Mouse (Mus musculus): ENCODE measurements around the gene Glod5.

Gene Glod5

DNA sequence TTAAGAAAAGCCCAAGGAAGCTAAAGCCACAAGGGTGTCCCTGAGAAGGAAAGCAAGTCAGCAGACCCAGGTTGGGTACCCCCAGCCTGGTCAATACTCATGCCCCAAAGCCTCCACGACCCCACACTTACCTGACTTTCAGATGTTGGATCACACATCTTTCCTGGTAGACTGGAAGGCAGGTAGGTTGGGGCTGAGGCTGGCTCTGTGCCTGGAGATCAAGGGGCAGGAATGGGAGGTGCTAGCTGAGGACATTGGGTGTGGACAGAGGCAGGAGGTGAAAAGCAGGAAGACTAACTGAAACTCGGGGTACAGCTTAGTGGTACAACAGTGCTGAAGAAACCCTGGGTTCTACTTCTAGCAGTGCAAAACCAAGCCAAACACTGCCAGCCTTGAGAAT, at the start of gene Glod5:
Gene Glod5 (minus strand): TSS at position 207 of the 400 bp plus-strand sequence.
- DNase-seq (ENCODE audit: low read depth, low spot score) = no peak

DNA sequence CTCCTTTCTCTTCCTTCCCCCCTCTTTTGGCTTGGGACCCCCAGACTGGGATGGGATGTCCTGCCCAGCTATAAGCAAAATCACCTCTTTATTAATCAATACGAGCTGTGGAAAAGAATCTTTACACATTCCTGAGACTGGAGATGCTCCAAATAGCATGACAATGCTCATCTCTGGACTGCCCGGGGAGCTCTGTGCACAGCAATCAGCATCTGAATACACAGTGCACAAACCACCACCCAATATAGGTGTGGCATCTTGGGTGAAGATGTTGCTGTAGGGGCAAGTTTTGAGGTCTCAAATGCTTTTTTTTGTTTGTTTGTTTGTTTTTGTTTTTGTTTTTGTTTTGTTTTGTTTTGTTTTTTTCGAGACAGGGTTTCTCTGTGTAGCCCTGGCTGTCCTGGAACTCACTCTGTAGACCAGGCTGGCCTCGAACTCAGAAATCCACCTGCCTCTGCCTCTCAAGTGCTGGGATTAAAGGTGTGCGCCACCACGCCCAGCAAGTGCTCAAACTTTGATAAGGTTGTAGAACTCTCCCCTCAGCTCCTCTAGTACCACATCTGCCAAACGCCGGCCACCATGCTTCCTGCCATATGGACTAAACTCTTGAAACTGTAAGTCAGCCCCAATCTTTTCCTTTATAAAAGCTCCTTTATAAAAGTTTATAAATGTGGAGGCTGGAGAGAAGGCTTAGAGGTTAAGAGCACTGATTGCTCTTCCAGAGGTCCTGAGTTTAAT, 32.9 kb upstream of the Glod5 start:
- DNase-seq (ENCODE audit: low read depth, low spot score) = peak; percentile 84

DNA sequence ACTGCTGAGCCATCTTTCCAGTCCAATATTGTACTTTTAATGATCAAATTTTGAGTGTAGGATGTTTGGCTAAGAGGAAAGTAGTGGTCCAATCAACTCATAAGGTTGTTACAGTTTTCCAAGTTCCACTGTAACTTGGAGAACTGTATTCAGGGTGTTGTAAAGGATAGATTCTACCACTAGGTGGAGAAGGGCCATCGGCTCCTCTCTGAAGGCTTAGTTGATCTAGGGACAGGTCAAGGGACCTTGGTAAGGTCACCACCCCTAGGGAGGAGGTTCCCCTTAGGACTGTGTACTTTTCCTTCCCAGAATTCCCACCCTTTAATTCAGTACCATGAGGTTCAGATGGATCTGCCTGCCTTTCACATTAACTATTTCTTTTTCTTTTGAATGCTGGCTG, 14.7 kb upstream of the Glod5 start:
- DNase-seq (ENCODE audit: low read depth, low spot score) = peak; percentile 70

DNA sequence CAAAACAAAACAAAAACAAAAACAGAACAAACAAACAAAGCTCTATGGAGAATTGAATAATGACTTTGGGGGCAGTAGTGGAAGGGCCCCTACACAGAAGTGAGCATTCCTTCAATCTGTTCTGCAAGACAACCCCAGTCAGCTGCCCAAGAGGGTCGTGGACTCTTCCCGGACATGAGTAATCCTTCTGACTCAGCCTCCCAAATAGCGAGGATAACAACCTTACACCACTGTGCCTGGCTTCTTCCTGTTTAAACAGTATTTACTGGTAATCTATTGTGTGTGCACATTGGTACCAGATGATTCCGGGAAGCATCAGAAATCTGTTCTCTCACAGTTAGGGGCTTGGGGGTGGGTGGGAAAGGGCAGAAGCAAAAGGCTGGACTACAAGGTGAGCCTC, 8.5 kb upstream of the Glod5 start:
- DNase-seq (ENCODE audit: low read depth, low spot score) = no peak

DNA sequence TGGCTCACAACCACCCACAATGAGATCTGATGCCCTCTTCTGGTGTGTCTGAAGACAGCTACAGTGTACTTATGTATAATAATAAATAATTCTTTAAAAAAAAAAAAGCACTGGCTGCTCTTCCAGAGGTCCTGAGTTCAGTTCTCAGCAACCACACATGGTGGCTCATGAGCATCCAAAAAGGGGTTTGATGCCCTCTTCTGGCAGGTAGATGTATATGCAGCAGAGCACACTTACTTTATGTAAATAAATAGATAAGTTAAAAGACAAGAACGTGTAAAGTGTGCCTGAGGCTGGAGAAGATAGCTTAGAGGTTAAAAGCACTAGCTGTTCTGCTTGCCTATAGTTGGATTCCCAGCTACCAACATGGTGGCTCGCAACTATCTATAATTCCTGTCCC, 6.5 kb upstream of the Glod5 start:
- peak; percentile 51 for DNase-seq (ENCODE audit: low read depth, low spot score)

DNA sequence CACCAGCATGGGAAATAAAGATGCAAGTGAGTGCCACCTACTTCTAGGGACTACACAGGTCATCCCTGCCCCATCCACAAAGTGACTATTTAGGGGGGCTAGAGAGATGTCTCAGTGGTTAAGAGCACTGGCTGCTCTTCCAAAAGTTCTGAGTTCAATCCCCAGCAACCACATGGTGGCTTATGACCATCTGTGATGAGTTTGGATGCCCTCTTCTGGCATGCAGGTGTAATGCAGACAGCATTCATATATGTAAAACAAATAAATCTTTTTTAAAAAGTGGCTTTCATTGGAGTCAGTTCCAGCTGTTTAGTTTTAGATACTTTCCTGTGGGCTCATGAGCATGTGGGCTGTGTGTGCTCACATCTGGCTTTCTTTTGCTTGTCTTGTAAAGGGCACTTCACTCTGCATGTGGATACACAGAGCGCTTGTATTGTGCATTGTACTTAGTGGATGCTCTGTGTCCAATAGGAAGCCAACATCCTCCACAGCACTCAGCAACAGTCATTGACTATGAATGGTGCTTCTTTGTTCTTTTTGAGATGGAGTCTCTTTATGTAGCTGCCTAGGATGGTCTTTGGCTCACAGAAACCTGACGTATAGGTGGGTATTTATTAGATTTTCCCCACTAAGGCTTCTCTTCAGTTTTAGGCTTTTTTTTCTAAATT, 2.0 kb upstream of the Glod5 start:
- peak; percentile 76 for DNase-seq (ENCODE audit: low read depth, low spot score)

DNA sequence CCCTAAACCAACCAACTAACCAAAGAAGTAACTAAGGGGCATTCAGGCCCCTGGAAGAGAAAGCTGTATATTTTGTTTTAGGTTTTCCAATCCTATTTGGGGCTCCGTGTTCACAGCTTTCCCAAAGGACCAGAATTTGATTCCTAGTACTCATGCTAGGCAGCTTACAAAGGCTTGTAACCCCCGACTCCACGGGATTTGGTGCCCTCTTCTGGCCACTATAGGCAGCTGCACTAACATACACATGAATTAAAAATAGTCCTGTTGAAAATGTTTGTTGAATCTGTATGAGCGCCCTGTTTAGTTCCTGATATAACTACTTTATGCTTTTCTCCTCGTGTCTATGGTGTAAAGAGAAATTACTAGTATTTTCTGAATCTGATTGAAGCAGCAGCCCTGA, 1.1 kb downstream of the Glod5 start:
- peak; percentile 67 for DNase-seq (ENCODE audit: low read depth, low spot score)

DNA sequence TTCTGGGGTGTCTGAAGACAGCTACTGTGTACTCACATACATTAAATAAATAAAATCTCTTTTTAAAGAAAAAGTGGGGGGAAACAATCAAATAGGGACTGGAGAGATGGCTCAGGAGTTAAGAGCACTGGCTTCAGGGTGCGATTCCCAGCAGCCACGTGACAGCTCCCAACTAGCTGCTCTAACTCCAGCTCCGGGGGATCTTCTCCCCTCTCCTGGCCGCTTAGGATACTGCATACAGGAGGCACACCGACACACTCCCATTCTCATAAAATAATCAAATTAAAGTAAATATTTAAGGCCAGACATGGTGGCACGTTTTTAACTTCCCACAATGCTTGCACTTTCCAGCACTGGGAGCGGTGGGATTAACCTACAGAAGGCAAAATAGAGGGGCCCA, 2.6 kb downstream of the Glod5 start:
- DNase-seq (ENCODE audit: low read depth, low spot score) = peak; percentile 70

DNA sequence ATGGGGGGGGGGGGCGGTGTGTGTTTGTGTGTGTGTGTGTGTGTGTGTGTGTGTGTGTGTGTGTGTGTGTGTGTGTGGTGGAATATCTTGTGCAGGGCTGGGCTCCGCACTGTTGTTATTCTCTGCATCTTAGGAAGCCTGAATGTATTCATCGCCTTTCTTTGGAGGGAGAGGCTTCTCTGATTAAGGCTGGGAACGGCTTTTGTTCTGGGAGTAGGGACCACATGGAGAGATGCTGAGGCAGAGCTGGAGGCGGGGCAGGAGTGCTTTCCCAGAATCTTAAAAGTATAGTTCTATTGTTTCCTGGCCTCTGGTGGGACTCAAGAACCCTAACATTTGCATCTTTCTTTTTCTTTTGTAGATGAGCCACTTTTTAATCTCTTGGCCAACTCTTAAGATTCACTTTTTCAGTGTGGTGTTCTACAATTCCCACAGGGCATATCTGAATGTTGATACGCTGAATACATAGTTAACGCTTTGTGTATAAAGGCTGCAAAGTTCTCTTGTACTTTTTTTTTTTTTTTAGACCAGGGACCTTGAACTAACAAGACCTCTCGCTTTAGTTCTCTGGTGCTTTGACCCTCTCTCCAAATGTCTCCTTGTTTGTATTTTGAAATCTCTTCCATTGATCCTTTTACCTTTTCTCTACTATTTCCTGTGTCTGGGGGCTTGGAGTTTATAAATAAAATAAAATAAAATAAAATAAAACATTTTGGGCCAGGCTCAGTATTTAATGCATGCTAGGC, 4.5 kb downstream of the Glod5 start:
- peak; percentile 83 for DNase-seq (ENCODE audit: low read depth, low spot score)

DNA sequence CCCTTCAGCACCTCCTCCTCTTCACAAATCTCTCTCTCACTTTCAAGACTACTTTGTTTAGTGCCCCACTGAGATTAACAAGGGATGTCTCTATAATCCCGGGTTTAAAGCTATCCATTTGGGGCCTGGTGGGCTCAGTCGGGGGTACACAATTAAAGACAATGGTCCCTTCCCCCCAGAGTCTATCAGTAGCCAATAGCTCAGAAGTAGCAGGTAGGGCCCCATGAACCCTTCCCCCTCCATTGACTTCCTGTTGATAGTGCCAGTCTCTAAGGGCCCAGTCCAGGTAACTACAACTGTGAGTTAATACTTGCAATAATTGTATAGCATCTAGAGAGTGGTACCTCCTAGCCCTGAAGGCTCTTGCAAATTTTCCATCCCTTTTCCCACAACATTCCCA, 5.1 kb downstream of the Glod5 start:
- DNase-seq (ENCODE audit: low read depth, low spot score) = no peak

DNA sequence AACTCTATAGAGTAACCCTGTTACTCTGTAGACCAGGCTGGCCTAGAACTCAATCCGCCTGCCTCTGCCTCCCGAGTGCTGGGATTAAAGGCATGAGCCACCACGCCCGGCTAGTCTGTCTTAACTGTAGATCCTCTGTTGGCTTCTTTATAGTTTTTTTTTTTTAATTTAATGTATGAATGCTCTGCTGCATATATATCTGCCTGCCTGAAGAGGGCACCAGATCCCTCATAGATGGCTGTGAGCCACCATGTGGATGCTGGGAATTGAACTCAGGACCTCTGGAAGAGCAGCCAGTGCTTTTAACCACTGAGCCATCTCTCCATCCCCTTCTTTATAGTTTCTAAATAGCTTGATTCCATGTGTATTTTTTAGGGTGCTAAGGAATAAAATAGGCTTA, 8.9 kb downstream of the Glod5 start:
- peak; percentile 30 for DNase-seq (ENCODE audit: low read depth, low spot score)

DNA sequence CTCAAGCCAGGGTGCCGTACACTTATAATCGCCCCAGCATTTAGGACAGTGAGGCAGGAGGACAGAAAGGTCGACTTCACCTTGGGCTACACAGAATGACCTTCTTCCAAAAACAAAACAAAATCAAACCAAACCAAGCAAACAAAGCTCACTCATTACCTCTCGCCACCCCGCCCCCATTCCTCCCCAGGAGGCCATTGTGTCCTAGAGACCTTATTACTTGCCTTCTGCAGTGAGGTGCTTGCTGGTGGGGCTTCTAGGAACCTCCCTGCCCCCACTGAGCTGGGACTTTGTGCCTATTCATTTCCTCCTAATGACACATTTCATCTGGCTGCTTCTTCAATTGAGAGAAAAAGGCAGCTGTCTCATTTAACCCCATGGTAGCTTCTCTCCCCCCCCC, 9.7 kb downstream of the Glod5 start:
- DNase-seq (ENCODE audit: low read depth, low spot score) = peak; percentile 92

DNA sequence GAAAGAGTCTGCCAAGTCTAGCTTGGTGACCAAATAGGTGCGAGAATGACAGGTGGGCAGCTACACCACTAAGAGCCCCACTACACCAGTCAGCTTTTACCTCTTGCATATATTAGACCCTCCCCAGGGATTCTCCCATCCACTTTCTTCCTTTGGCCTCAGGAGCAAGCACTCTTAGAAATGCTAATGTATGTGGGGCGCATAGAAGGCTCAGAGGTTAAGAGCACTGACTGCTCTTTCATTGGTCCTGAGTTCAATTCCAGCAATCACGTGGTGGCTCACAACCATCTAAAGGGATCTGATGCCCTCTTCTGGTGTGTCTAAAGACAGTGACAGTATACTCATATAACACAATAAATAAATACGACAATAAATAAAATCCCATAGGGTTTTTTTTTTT, 15.3 kb downstream of the Glod5 start:
- DNase-seq (ENCODE audit: low read depth, low spot score) = peak; percentile 78

DNA sequence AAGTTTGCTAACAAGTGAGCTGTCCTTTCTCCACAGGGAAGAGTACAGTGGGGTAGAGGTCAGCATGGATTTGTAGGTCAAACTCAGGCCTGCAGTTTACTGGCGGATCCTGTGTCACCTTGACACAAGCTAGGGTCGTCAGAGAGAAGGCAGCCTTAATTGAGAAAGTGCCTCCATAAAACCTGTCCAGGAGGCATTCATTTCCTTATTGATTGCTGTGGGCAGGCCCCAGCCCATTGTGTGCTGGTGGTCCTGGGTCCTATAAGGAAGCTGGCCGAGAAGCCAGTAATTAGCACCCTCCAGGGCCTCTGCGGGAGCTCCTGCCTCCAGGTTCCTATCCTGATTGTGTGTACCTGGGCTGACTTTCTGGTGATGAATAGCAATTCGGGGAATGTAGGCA, 16.3 kb downstream of the Glod5 start:
- DNase-seq (ENCODE audit: low read depth, low spot score) = peak; percentile 82

DNA sequence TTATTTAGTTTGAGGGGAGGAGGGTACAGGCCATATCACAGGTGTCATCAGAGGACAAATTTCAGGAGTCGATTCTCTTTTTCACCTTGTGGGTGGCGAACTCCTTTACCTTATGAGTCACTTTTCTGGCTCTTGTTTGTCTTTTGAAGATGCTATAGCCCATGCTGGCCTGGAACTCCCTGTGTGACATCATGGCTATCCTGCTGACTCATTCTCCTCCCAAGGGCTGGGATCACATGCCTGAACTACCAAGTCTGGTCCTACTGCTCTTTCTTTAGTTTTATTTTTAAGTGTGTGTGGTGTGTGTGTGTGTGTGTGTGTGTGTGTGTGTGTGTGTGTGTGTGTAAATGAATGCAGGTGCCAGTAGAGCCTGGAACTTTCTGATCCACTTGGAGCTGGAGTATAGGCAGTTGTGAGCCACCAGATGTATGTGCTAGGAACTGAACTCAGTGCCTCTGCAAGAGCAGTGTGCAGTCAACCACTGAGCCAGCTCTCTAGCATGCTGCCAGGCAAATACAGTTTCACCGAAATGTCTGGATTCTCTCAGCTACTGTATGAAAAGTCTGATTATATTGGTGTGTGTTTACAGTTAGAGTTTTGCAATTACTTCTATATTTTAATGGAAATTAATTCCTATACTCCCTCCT, 17.6 kb downstream of the Glod5 start:
- no peak for DNase-seq (ENCODE audit: low read depth, low spot score)

DNA sequence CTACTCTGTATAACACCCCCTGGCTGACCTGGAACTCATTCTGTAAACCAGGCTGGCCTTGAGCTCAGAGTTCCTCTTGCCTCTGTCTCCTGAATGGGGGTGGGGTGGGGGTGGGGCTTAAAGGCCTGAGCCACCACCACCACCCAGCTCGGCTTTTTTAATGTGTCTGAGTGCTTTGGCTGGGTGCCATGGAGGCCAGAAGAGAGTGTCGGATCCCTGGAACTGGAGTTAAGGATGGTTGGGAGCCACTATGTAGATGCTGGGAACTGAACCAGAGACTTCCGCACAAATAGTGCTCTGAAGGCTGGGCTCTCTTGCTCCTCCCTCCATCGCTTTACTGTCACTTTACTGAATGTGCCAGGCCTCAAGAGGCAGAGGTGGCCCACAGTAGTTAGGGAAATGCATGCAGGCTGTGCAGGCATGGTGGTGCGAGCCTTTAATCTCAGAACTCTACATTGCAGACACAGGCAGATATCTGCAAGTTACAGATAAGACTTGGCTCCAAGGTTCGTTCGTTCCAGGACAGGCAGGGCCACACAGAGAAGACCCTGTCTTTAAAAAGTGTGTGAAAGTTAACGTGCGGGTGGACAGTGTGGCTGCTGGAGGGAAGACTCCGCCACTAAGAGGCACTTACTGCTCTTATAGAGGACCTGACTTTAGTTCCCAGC, 25.1 kb downstream of the Glod5 start:
- DNase-seq (ENCODE audit: low read depth, low spot score) = peak; percentile 83

DNA sequence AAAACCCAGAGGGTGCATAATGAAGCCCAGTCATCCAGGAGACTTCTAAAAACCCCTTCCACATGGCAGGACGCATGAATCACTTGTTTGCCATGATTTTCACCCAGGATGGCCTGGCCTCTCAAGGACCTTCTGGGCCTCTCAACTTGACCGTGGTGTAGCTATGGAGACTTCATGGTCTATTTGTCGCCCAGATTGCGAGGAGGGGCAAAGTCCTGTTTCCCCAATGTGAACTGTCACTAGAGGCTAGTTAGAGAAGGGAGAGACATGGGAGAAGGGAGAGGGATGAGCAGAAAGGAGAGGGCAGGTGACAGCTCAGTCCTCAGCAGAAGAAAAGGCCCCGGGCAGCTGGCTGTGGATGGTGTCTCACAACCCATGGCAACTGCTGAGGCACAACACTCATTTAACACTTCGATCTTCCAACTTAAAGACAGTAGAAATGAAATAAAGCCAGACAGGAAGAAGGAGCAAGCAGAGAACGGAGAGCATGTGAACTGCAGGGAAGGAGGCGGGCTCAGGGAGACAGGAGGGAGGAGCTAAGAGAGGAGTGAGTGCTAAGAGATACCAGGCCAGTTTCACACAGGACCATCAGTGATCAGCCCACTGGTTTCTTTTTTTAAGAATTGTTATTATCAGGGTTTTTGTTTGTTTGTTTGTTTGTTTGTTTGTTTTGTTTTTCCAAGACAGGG, 25.8 kb downstream of the Glod5 start:
- peak; percentile 68 for DNase-seq (ENCODE audit: low read depth, low spot score)

DNA sequence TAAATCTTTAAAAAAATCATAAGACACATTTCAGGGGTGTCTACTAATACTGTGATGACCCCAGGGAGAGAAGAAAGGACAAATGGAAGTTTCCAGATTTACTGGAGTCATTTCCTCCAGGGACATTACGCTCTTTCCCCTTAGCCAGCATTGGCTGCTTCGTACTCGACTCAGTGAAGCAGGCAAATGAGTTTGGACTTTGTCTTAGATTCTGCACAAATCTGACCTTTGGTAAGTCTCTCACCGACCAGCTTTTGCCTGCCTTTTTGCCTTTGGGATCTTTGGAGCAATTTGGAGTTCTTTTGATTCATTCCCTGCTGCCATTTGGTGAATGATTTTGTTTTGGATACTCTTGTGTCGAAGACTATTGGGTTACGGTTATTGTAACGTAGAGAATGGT, 36.9 kb downstream of the Glod5 start:
- no peak for DNase-seq (ENCODE audit: low read depth, low spot score)

DNA sequence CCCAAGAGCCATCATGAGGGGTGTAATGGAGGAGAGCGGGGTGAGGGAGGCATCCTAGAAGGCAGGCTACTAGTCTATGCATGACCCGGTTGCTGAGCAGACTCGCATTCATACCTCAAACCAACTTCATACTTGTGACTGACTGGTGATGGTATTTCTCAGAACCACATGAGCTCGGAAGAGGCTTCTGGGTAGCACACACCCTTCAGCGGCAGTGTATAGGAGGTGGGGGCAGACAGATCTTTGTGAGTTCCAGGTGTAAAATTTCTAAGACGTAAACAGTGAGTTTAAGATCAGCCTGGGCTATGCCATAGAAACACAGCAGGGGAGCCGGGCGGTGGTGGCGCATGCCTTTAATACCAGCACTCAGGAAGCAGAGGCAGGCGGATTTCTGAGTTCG, 40.4 kb downstream of the Glod5 start, which contains the start of gene Gata1:
Gene Gata1 (minus strand): TSS at position 180 of the 400 bp plus-strand sequence.
- peak; percentile 32 for DNase-seq (ENCODE audit: low read depth, low spot score)

DNA sequence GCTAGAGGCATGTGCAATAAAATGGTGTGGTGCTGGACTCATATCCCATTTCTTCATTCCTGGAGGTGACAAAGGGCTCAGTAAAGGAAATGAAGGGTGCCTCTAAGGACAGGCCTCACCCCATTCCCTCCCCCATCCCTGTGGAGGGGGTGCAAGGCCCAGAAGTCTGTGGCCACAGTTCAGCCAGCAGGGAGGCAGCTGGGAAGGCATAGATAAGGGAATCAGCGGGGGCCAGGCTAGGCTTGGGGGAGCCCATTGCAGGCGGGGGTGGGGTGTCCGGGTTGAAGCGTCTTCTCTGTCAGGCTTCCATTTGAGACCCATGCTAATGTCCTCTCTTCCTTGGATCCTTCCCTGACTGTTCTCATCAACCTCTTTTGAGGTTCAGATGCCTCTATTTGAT, 47.0 kb downstream of the Glod5 start:
- DNase-seq (ENCODE audit: low read depth, low spot score) = no peak

DNA sequence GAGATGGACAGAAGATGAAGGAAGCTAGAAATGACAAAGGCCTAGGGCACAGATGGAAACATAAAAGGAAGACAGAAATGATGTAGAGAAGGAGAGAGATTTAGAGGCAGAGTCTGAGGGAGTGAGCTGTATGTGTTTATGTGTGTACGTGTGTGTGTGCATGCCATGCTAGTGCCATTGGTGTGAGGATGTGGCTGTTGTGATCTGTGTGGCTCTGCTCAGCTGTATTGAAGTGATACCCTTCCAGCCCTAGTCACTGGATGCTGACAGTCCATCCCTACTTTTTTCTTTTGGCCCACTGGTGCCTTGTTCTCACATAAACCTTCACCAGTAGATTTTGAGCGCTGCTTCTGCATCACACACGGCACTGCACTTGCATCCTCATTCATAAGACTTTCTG, 49.4 kb downstream of the Glod5 start:
- no peak for DNase-seq (ENCODE audit: low read depth, low spot score)
